Mouse (Mus musculus): ENCODE data around the gene P4ha2. TPM values are rescaled to one million over a fixed set of nuclear protein-coding genes. Genes with fewer than 3 reads are reported as not detected.

Gene P4ha2
- polyA plus RNA-seq, 1 experiment from 2014 or later: 8.3 TPM

GRCm38 (mm10) chr11:54088253-54088946 lies 11.5 kb upstream of the P4ha2 start:
- Histone ChIP-seq H3K27ac (ENCODE audit: low read depth, low read length) (no peak overlapping the region), H3K4me3 (ENCODE audit: low read depth, low read length) (no peak overlapping the region), H3K4me2 (replicated peaks; ENCODE audit: low read depth) (no peak overlapping the region), H3K27me3 (replicated peaks; ENCODE audit: control insufficient read depth, insufficient read depth, low read length) (no peaks in the 10 kb centered on the region), H3K36me3 (ENCODE audit: control insufficient read depth, insufficient read depth) (no peaks in the 10 kb centered on the region), H3K9ac (ENCODE audit: low read depth, low read length) (no peak overlapping the region), H3K9me3 (ENCODE audit: control insufficient read depth) (no peaks in the 10 kb centered on the region), H3K4me1 (replicated peaks; ENCODE audit: control insufficient read depth, insufficient read depth, low read length) (no peaks in the 10 kb centered on the region)
- 72% methylated on average over 7 of the region's 7 CpGs for WGBS
- no peak for TF ChIP-seq CTCF (IDR thresholded peaks at IDR 0.05; ENCODE audit: low read depth)
- no peak for ATAC-seq

- Histone ChIP-seq H3K4me3 (ENCODE audit: low read depth, low read length) (no peak overlapping the region), H3K4me1 (replicated peaks; ENCODE audit: control insufficient read depth, insufficient read depth, low read length) (no peaks in the 10 kb centered on the region), H3K27ac (ENCODE audit: low read depth, low read length) (no peak overlapping the region), H3K9me3 (ENCODE audit: control insufficient read depth) (no peaks in the 10 kb centered on the region), H3K27me3 (replicated peaks; ENCODE audit: control insufficient read depth, insufficient read depth, low read length) (no peaks in the 10 kb centered on the region), H3K4me2 (replicated peaks; ENCODE audit: low read depth) (0 out of 2 replicates have a peak overlapping the region, but pooled peaks have one; percentile 2), H3K36me3 (ENCODE audit: control insufficient read depth, insufficient read depth) (no peaks in the 10 kb centered on the region), H3K9ac (ENCODE audit: low read depth, low read length) (no peak overlapping the region)
- TF ChIP-seq CTCF (IDR thresholded peaks at IDR 0.05; ENCODE audit: low read depth): peak; percentile 92
- 18% methylated on average over 5 of the region's 5 CpGs for WGBS
- peak; percentile 97 for ATAC-seq
These were observed 11.0 kb upstream of the P4ha2 start for GRCm38 (mm10) chr11:54088947-54089317.

- WGBS: 86% methylated on average over 1 of the region's 1 CpGs
- no peaks in the 10 kb centered on the region for H3K4me1 ChIP-seq (replicated peaks; ENCODE audit: control insufficient read depth, insufficient read depth, low read length)
These were observed 9.6 kb upstream of the P4ha2 start for GRCm38 (mm10) chr11:54090091-54090879.

GRCm38 (mm10) chr11:54091726-54092125 lies 8.2 kb upstream of the P4ha2 start:
- no peak overlapping the region for H3K4me3 ChIP-seq (ENCODE audit: low read depth, low read length)
- no peak for ATAC-seq

More at GRCm38 (mm10) chr11:54090091-54090879, 9.6 kb upstream of the P4ha2 start:
- Histone ChIP-seq H3K4me2 (replicated peaks; ENCODE audit: low read depth) (no peak overlapping the region), H3K9ac (ENCODE audit: low read depth, low read length) (no peak overlapping the region), H3K27ac (ENCODE audit: low read depth, low read length) (no peak overlapping the region), H3K27me3 (replicated peaks; ENCODE audit: control insufficient read depth, insufficient read depth, low read length) (no peaks in the 10 kb centered on the region), H3K4me3 (ENCODE audit: low read depth, low read length) (no peak overlapping the region), H3K9me3 (ENCODE audit: control insufficient read depth) (no peaks in the 10 kb centered on the region), H3K36me3 (ENCODE audit: control insufficient read depth, insufficient read depth) (no peaks in the 10 kb centered on the region)
- no peak for ATAC-seq
- TF ChIP-seq CTCF (IDR thresholded peaks at IDR 0.05; ENCODE audit: low read depth): no peak

GRCm38 (mm10) chr11:54092188-54092587 lies 7.7 kb upstream of the P4ha2 start:
- Histone ChIP-seq H3K9me3 (ENCODE audit: control insufficient read depth) (no peaks in the 10 kb centered on the region), H3K9ac (ENCODE audit: low read depth, low read length) (no peak overlapping the region), H3K4me3 (ENCODE audit: low read depth, low read length) (no peak overlapping the region), H3K27ac (ENCODE audit: low read depth, low read length) (no peak overlapping the region), H3K36me3 (ENCODE audit: control insufficient read depth, insufficient read depth) (no peaks in the 10 kb centered on the region), H3K4me1 (replicated peaks; ENCODE audit: control insufficient read depth, insufficient read depth, low read length) (no peaks in the 10 kb centered on the region), H3K4me2 (replicated peaks; ENCODE audit: low read depth) (no peak overlapping the region), H3K27me3 (replicated peaks; ENCODE audit: control insufficient read depth, insufficient read depth, low read length) (no peaks in the 10 kb centered on the region)
- 62% methylated on average over 7 of the region's 7 CpGs for WGBS
- no peak for TF ChIP-seq CTCF (IDR thresholded peaks at IDR 0.05; ENCODE audit: low read depth)
- ATAC-seq: no peak

More at GRCm38 (mm10) chr11:54091726-54092125, 8.2 kb upstream of the P4ha2 start:
- Histone ChIP-seq H3K9me3 (ENCODE audit: control insufficient read depth) (no peaks in the 10 kb centered on the region), H3K27ac (ENCODE audit: low read depth, low read length) (no peak overlapping the region), H3K36me3 (ENCODE audit: control insufficient read depth, insufficient read depth) (no peaks in the 10 kb centered on the region), H3K9ac (ENCODE audit: low read depth, low read length) (no peak overlapping the region), H3K4me2 (replicated peaks; ENCODE audit: low read depth) (no peak overlapping the region), H3K4me1 (replicated peaks; ENCODE audit: control insufficient read depth, insufficient read depth, low read length) (no peaks in the 10 kb centered on the region), H3K27me3 (replicated peaks; ENCODE audit: control insufficient read depth, insufficient read depth, low read length) (no peaks in the 10 kb centered on the region)
- 59% methylated on average over 8 of the region's 8 CpGs for WGBS
- no peak for TF ChIP-seq CTCF (IDR thresholded peaks at IDR 0.05; ENCODE audit: low read depth)

- ATAC-seq: no peak
- Histone ChIP-seq H3K4me3 (ENCODE audit: low read depth, low read length) (no peak overlapping the region), H3K4me1 (replicated peaks; ENCODE audit: control insufficient read depth, insufficient read depth, low read length) (no peaks in the 10 kb centered on the region), H3K27me3 (replicated peaks; ENCODE audit: control insufficient read depth, insufficient read depth, low read length) (no peaks in the 10 kb centered on the region), H3K9me3 (ENCODE audit: control insufficient read depth) (no peaks in the 10 kb centered on the region), H3K36me3 (ENCODE audit: control insufficient read depth, insufficient read depth) (no peaks in the 10 kb centered on the region), H3K4me2 (replicated peaks; ENCODE audit: low read depth) (no peak overlapping the region), H3K27ac (ENCODE audit: low read depth, low read length) (no peak overlapping the region), H3K9ac (ENCODE audit: low read depth, low read length) (no peak overlapping the region)
- TF ChIP-seq CTCF (IDR thresholded peaks at IDR 0.05; ENCODE audit: low read depth): peak; percentile 83
- 8% methylated on average over 3 of the region's 3 CpGs for whole genome bisulfite sequencing
These were observed 6.9 kb upstream of the P4ha2 start for GRCm38 (mm10) chr11:54093000-54093399.

All from intestine, postnatal 0 days (tissue).